Comparison of ENCODE assay signal across 16 mouse cellular contexts in the genomic region with DNA sequence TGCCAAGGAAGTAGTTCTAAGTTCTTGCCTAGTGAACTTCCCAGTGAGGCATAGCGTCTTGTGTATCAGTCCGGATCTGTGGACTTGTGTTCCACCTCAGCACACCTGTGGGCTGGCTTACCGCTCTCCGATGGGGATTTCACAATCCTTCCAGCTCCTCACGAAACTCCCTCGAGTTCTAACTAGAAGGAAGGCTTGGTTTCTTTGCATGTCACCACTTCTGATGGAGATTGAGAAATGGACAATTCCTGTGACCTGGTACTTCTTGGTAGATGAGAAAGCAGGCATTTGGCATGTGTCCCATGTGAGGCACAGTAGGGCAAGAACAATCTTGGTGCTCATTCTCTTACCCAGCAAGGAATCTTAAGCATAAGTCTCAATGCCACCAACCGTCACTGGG.
A peak's percentile ranks its signal among the peaks of the same experiment; 100 is the strongest.
DNase-seq lines count a peak whose midpoint lies in the region; ATAC-seq and TF ChIP-seq lines count a peak whose summit lies in the region.
"Had no signal": no experiment of that assay in that cellular context is flagged by ENCODE, and none has a peak within 500 bp of the region (broad histone marks: within the 10 kb centered on the region; RNA-seq: fewer than 3 reads in every experiment).

No protein-coding gene starts in this region.

- no peak overlapping the region for H3K4me3 ChIP-seq in lung, adult 2 months (replicated peaks; ENCODE audit: extremely low read depth, low read depth, low read length)
- H3K4me3 ChIP-seq in embryonic facial prominence, embryonic 10.5 days: no peak overlapping the region
- no peak overlapping the region for H3K4me3 ChIP-seq in forebrain, embryonic 16.5 days (replicated peaks; ENCODE audit: low read length)
- H3K4me3 ChIP-seq: embryonic facial prominence, embryonic 13.5 days; embryonic facial prominence, embryonic 15.5 days; erythroblast, embryonic 14.5 days; forebrain, embryonic 13.5 days; forebrain, embryonic 15.5 days had no signal

- no peak overlapping the region for H3K9ac ChIP-seq in forebrain, embryonic 16.5 days (replicated peaks; ENCODE audit: low read depth, low read length)
- H3K9ac ChIP-seq: embryonic facial prominence, embryonic 13.5 days; embryonic facial prominence, embryonic 15.5 days; forebrain, embryonic 13.5 days; forebrain, embryonic 15.5 days had no signal

- peaks cover 42% of the 10 kb centered on the region for H3K36me3 ChIP-seq in embryonic facial prominence, embryonic 10.5 days (replicated peaks)
- H3K36me3 ChIP-seq in forebrain, embryonic 16.5 days (ENCODE audit: control insufficient read depth, insufficient read depth): no peaks in the 10 kb centered on the region
- H3K36me3 ChIP-seq: forebrain, embryonic 15.5 days had no signal

- 72% methylated on average over 7 of the region's 7 CpGs for whole genome bisulfite sequencing in lung, adult 2 months
- WGBS in embryonic facial prominence, embryonic 10.5 days: 94% methylated on average over 7 of the region's 7 CpGs
- 90% methylated on average over 7 of the region's 7 CpGs for WGBS in forebrain, embryonic 16.5 days

- peak; percentile 25 to 59 for DNase-seq in lung, adult 18-20 months
- DNase-seq in lung, adult 2 months: no peak
- peak; percentile 21 for DNase-seq in lung, postnatal 10 days
- DNase-seq in lung, postnatal 4 days: no peak
- peak; percentile 44 for DNase-seq in gonadal fat pad, adult 2 months (ENCODE audit: low read depth)
- peak; percentile 64 for DNase-seq in lung, postnatal 36 days
- DNase-seq in embryonic facial prominence, embryonic 10.5 days (ENCODE audit: low spot score): no peak
- DNase-seq: adrenal gland, adult 8-10 months had no signal

- no peak overlapping the region for H3K27ac ChIP-seq in embryonic facial prominence, embryonic 10.5 days (replicated peaks)
- H3K27ac ChIP-seq in forebrain, embryonic 16.5 days (ENCODE audit: low read length): no peak overlapping the region
- H3K27ac ChIP-seq: embryonic facial prominence, embryonic 13.5 days; embryonic facial prominence, embryonic 15.5 days; forebrain, embryonic 13.5 days; forebrain, embryonic 15.5 days had no signal

- no peak for TF ChIP-seq CTCF in lung, adult 2 months (IDR thresholded peaks at IDR 0.05; ENCODE audit: insufficient read depth, low read length)

- H3K27me3 ChIP-seq in embryonic facial prominence, embryonic 10.5 days (replicated peaks; ENCODE audit: low read depth, poor library complexity, severe bottlenecking): no peaks in the 10 kb centered on the region
- no peaks in the 10 kb centered on the region for H3K27me3 ChIP-seq in forebrain, embryonic 16.5 days (replicated peaks; ENCODE audit: control insufficient read depth, insufficient read depth, low read length)
- H3K27me3 ChIP-seq: CH12.LX; embryonic facial prominence, embryonic 13.5 days; embryonic facial prominence, embryonic 15.5 days; forebrain, embryonic 13.5 days; forebrain, embryonic 15.5 days had no signal

- no peaks in the 10 kb centered on the region for H3K9me3 ChIP-seq in embryonic facial prominence, embryonic 10.5 days
- H3K9me3 ChIP-seq in forebrain, embryonic 16.5 days (ENCODE audit: control insufficient read depth, low read length): no peaks in the 10 kb centered on the region
- H3K9me3 ChIP-seq: embryonic facial prominence, embryonic 13.5 days; embryonic facial prominence, embryonic 15.5 days; forebrain, embryonic 13.5 days; forebrain, embryonic 15.5 days; G1E had no signal

- TF ChIP-seq POLR2A in lung, adult 2 months (IDR thresholded peaks at IDR 0.05; ENCODE audit: borderline replicate concordance, extremely low read depth, low read depth, low read length): no peak

- ATAC-seq in forebrain, embryonic 16.5 days: no peak

- no peaks in the 10 kb centered on the region for H3K4me1 ChIP-seq in lung, adult 2 months (ENCODE audit: control insufficient read depth, insufficient read depth, low read length)
- H3K4me1 ChIP-seq in embryonic facial prominence, embryonic 10.5 days: no peaks in the 10 kb centered on the region
- no peaks in the 10 kb centered on the region for H3K4me1 ChIP-seq in forebrain, embryonic 16.5 days (replicated peaks; ENCODE audit: control insufficient read depth, insufficient read depth, low read length)
- H3K4me1 ChIP-seq: embryonic facial prominence, embryonic 13.5 days; embryonic facial prominence, embryonic 15.5 days; forebrain, embryonic 13.5 days; forebrain, embryonic 15.5 days had no signal

- H3K4me2 ChIP-seq in forebrain, embryonic 16.5 days (ENCODE audit: low read length): no peak overlapping the region
- H3K4me2 ChIP-seq: embryonic facial prominence, embryonic 13.5 days; embryonic facial prominence, embryonic 15.5 days; forebrain, embryonic 13.5 days; forebrain, embryonic 15.5 days had no signal

Comparison
In these comparisons a context has a peak if more than half of its experiments do, and no peak if none do; other contexts are left out.
1. DNase-seq: peak in lung, adult 18-20 months (2 of 2), lung, postnatal 10 days (single experiment), gonadal fat pad, adult 2 months (single experiment) and lung, postnatal 36 days (single experiment); none in lung, adult 2 months (single experiment), lung, postnatal 4 days (0 of 2) and embryonic facial prominence, embryonic 10.5 days (single experiment).